Mouse (Mus musculus): ENCODE measurements around the gene Abca8a.
"Not testable (repeated sequence)": the region's sequence is repeated elsewhere in the genome, so short reads cannot be mapped to it uniquely, and the experiment has no call there.

Gene Abca8a

DNA sequence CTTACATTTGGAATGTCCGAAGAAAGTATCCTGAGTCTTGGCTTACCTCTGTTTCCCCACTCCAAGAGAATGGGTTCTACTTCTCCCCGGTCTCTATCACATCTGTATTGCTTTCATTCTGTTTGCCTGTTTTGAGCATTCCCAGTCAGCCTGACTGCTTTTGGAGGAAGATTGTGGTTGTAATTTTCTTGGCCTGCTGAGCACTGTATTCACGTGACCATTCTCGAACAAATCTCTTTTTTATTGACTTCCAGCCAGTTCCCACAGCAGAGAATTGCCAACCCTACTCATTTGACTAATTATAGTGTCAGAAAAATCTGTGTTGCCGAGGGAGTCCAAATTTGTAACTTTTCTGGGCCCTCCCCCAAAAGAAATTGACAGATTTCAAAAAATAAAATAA, at the start of gene Abca8a:
Abca8a (minus strand) TSS at position 121 of the 400 bp plus-strand sequence.
- DNase-seq: peak; percentile 28

DNA sequence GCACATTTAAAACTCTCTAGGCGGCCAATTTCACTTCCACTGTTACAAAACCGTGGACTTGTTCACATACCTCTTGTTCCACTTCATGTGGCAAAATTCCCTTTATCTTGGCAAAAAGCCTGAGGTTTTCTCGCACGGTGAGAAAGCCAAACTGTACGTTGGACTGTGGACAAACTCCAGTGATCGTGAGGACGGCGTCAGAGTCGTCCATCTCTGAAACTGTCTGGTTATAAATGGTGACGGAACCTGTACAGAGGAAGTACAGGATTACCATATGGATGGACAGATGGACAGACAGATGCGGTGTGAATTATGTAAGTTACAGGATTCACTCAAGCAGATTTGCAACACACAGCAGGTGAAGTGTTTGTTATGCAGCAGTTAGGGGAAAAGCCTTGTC, 49.6 kb upstream of the Abca8a start:
- DNase-seq: no peak

DNA sequence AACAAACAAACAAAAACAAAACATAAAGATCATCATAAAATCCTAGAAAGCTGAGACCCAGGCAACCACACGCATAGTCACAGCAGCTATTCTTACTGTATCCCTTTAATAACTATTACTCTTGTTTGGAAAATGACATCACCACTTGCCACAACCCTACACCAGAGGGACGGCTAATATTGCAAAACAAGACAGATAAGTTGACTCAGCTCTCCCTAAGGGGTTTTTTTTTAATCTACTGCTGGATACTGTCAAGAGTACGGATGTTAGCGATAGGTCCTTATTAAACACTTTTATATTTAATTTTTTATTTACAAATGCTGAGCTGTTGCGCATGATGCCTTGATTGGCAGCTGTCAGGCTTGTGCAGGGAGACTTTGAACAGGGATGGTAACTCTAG, 35.0 kb upstream of the Abca8a start:
- DNase-seq: no peak

DNA sequence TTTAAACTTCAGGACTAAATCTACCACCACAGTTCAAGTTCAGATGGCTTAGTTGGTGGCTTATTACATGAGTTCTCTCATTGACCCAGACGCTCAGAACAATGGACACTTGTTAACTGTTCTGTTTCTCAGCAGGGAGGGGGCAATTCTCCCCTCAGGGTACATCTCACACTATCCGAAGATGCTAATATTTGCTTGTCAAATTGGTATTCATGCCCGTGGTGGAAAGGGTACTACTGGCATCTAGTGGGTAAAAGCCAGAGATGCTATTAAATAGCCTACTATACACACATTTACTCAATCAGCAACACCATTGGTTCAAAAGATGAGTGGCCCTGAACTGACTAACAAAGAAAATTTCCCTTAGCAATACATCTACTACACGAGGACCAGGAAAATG, 15.4 kb upstream of the Abca8a start:
- DNase-seq: peak; percentile 6

DNA sequence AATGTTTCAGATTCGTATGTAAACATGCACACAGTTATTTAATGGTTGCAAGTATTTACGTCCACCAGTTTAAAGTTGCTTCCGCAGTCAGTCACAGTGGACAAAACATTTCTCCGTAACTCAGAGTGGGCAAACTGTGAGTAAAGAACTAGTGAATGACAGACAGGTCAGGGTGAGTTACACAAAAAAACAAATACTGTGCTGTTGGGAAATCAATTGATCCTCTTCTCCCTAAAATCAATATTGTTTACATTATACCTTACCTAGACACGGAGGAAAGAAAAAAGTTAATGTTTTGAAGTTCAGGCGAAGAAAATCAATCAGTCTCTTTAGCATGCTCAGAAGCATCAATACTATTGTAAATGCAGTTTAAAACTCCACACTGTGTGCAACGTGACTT, 5.7 kb upstream of the Abca8a start:
- no peak for DNase-seq

DNA sequence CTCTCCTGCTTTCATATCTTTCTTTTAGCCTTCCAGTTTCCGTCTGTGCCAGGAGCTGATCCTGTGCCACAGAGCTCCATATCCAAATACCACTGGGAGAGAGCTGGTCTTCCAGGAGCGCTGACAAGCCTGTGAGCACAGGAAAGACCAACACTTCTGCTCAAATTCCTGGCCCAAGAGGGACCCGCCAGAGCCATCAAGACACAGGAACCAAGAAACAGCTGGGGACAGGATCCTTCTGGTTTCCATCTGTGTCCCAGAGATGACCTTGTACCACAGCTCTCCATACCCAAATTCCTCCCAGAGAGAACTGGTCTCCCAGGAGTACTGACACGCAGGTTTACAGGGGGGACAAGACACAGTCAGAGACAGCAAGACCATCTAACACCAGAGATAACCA, 3.1 kb upstream of the Abca8a start:
- peak; percentile 15 for DNase-seq

DNA sequence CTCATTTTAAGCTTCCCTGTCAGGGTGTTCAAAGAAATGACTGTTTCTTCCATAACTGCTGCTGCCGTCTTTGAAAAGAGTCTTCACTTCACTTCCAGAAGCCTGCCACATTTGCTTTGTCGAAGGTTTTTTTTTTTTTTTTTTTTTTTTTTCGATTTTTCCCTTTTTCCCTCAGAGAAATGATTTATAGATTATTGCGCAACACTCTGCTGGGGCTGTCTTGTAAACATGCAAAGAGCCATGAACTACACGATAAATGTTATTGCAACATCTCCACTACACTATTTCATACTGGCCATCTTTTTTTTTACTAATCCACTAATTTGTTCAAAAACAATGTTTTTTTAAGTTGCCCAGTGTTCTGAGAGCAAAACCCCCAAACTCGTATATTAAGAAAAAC, 1.7 kb upstream of the Abca8a start:
- DNase-seq: no peak

DNA sequence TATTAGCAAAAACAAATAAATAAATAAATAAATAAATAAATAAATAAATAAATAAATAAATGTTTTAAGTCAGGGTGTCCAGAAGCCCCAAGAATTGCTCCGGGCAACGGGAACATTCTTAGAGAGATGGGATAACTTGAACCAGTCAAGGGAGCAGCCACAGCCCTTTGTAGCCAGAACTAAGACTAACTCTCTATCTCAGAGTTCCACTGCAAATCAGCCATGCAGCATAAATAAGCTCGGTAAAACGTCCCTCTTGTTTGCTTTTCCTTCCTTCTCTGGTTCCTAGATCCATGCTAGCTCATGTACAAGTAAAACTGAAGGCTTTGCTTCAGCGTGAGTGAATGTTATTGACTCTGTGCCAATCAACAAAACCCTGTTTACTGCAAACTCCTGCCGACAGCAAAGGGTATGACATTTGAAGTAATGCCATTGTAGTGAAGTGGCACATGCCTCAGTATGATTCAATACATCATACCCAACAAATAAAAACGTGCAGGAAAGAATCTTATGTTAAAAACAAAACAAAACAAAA, 865 bp downstream of the Abca8a start:
- DNase-seq: peak; percentile 9

DNA sequence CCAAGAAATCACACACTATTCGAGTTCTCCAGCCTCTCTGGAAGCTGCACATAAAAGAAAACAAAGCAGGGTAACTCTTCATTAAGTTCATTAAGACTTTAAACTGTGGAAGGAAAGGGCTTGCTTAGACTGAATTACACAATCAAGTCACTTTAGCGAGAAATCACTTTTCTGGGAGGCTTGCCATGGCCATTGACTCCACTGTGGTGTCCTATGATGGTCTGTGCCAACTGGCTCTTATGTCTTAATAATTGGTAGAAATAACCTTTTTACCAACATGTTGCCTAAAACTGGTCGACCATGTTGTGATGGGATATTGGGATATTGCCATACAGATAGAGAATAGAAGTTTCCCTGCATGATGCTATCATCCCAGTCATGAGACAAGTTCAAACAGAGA, 1.5 kb downstream of the Abca8a start:
- DNase-seq: peak; percentile 53

DNA sequence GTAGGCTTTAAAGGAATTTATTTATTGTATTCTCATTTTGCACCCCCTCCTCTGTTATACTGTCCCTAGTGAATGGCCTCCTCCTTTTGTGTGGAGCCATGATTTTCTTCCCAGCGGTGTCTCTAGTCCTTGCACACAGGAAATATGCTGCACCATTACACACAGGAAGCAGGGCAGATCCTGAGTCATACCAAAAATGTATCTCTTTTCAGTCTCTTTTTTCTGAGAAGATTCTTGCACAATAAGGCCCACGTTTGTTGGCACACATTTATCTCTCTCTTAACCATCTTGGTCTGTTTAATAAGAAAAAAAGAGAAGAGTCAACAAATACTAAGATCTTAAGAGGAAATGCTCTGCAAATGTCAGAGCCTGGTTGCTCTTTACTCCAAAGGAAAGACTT, 4.5 kb downstream of the Abca8a start:
- DNase-seq: no peak

DNA sequence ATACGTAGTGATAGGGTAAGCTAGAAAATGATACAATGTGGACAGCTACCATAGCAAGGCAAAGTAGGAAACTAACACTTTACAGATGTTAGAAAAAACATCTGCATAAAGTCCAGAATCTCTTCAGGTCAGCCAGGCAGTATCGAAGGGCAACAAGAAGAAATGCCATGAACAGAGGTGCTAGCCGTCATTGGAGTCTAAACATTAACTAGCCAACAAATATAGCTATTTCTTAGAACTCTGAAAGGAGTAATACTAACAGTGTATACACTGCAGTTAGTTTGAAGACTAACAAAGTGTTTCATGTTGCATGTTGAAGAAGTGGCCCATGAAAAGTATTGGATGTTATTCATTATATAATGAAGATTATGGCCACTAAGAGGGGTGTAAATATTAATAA, 23.6 kb downstream of the Abca8a start:
- DNase-seq: no peak

DNA sequence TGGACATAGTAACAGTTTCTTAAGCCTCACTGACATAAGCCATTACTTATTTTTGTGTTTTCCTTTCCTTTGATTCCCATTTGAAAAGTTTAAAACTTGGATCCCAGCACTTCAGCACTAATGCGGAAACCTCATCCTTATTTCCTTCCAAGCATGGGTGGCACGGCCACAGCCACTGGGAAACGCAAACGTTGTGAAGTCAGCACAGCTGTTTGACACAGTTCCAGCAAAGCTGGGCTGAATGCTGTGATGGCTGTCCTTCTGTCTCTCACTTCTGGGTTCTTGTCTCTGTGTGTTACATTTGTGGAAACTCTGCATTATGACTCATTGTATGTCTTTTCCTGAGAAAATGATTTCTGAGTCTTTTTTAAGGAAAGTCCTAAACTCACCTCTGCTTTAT, 34.7 kb downstream of the Abca8a start:
- no peak for DNase-seq

DNA sequence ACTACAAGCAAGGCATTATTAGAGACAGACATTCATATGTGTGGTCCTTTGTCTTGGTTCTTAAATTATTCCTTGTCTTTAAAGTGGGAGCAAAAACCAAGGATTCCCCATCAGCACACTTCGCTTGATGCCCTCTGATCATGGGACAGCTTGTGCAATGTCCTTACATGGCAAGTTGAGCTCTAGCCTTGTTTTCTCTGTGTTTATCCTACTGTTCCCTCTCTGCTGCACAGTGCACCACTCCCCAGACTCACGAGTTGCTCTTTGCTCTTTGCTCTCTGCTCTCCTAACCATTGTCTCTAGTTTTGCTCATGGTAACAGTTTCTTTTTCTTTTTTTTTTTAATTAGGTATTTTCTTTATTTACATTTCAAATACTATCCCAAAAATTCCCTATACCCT, 35.7 kb downstream of the Abca8a start:
- DNase-seq: no peak

DNA sequence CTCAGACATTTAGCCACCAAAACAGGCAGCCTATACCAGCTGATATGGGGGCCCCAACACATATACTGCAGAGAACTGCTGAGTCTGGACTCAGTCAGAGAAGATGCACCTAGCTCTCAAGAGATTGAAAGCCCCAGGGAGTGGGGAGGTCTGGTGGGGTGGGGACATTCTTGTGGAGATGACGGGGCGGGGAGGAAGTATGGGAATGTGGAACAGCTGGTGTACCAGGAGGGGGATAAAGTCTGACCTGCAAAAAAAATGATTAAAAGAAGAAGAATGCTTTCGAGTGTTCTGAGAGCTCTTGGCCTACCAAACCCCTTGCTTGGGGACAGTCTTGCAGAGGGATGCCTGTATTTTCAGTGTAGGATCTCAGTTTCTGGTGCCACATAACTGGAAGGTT, 42.1 kb downstream of the Abca8a start:
- no peak for DNase-seq

DNA sequence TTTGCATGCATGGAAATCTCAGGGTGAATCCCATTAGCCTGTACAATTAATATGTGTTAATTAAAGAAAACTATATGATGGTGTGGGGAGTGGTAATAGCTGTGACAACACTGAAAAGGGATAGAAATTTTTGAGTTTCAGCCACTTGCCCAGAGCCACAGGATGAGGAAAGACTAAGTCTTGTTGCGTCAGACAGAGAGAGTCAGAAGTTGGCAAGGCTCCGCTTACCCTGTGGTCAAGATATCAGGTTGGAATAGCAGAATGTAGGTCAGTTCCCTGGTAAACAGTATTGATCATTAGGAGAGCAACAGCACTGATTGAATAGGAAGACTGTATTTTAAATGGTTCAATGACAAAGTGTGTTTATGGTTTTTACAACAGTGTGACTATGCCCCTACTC, 58.0 kb downstream of the Abca8a start:
- DNase-seq: no peak

DNA sequence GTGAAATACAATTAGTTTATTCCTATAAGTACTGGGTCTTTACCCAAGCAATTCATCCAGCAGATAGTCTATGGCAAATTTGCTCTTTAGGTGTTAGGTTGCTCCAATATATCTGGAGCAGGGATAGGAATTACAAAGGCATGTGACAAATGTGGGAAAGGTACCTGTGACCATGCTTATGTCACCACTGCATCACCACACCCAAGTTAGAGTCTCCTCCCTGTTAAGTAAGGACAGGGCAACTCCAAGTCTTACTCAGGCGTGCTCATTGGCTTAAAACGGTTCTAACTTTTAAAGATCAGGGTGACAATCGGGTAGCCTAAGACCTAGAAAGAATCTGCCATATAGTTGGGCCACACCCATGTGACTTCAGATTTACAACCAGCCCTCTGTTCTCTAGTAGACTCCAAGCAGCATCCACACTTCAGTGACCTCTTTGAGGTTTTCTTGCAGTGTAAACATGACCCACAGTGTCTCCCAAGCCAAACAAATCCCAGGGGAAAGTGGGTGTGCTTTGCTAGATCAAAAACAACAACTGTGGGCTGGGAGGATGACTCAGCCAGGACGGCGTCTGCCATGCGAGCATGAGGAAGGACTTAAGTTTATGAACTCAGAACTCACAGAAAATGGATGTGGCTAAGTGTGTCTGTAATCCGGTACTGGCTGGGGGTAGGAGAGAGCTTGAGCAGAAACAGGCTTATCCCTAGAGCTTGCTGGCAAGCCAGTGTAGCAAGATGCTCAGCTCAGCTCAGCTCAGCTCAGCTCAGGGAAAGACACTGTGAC, 66.7 kb downstream of the Abca8a start:
- peak; percentile 43 for DNase-seq

DNA sequence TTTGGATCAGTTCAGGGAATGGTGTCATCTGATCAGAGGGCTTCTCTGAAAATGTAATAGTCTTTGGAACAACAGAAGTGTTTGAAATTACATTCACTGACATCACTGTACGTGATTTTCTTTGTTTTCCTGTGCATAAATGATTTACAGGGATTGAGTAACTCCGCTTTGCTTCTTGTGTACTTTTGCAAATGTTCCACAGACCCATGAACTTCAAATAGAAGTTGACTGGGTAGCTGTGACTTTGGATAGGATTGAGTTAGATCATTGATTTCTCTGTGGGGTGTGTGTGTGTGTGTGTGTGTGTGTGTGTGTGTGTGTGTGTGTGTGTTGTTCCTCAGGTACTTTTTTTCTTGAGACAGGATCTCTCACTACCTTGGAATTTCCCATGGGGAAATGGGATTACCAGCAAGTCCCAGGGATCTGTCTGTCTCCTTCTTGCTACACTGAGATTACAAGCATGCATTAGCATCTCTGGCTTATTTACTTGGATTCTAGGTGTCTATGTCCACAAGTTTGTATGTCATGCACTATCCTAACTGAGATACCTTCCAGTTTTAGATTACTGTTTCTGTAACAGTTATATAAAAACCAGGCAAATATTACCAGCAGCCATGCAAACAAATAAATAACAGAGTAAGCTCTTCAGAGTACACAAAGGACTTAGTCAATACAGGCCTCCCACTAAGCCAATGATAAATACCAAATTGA, 84.8 kb downstream of the Abca8a start:
- DNase-seq: no peak

DNA sequence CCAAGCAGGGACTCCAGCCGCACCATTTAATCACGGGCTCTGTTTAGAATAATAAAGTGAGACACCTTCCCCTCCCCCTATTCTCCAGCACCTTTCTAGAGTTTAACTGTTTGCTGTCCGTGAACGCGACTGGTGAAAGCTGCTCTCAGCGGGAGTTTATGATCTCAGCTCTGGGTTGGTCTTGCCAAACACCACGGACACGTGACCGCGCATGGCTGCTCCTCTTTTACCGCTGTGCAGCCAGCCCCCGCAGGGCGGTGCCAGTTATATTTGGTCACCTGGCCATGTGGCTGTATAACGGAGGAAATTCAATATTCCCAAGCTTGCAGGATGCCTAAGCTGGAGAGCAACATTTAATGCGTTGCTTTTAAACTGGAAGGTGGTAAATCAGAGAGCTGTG, 100.2 kb downstream of the Abca8a start, which contains the start of gene Abca8b:
Abca8b (minus strand) TSS at position 222 of the 400 bp plus-strand sequence.
- DNase-seq: peak; percentile 73

DNA sequence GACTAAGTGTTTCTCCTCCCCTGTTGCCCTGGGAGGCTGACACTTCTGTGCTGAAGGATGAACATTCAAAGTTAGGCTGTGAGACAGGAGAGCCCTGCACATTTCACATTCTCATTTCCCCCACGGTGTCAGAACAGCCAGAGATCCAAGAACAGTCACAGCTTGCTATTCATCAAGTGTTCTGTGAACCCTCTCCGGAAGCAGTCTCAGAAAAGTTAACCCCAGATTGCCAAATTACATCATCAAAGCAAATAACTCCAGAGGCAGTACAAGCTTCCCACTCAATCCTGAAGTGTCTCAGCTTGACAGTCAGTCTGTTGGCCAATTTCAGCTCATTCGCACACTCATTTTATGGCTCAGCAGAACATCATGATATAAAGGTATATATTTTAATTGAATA, 100.8 kb downstream of the Abca8a start:
- DNase-seq: peak; percentile 48

DNA sequence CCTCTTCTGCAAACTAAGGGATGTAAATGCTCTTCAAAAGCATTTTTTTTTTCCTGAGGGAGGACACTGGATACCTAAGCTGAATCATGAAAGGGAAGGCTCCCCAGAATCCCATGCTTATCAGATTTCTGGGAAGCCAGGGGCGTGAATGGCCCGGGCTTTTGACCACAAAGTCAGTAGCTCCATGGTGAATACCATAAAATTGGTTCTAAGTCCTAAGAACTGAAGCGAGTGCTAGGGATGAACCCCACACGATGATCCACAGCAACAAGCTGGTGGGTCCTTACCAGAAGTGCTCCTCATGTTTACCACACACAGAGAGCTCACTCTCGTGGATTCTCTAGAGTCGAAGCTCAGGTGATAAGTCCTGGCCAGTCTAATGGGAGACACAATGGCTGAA, 101.8 kb downstream of the Abca8a start:
- DNase-seq: no peak

DNA sequence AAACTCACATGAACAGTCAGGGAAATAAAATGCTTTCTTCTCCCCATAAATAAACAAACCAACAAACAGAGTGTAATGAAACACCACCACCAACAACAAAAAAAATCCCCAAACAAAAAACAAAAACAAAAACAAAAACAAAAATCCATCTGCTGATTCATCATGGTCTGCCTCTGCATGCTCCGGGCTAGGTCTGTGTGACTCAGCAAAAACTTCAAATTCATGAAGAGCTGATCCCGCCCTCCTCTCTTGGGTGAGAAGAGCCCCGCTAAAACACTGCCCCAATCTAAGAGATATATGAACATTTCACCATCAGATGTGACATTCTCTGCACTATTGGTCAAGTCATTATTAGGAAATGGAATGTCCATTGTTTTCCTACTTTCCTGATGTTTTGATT, 104.5 kb downstream of the Abca8a start:
- no peak for DNase-seq

DNA sequence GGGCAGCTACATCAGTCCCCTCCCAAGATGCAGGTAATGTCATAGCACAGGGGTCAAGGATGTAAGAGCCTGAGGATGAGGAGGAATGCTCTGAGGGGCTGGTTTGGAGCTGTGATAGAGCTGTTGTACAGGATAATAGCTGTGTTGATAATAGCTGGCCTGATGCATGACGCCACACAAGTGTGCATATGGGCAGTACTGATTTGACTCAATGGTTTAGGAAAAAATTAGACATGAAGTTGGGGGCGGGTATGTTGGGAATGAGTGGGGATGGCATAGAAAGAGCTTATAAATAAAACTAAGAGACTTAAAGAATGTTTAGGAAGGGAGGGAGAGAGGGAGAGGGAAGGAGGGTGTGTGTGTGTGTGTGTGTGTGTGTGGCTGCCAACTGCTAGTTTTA, 105.5 kb downstream of the Abca8a start:
- no peak for DNase-seq

DNA sequence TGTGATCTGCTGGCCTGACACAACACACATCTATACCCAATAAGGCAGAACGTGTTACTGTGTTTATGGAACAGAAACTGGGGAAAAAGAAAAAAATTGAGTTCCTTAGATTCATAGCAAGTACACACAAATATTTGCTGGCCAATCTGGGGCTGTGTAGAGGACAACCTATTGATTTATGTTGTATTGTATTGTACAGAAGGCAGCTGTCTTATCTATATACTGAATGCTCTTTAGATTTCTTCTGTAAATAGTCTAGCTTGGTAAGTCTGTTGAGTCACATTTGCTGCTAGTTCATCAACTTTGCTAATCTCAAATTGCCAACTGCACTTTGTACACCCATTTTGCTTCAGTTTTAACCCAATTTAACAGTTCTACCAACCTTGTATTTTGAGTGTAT, 107.6 kb downstream of the Abca8a start:
- DNase-seq: no peak

DNA sequence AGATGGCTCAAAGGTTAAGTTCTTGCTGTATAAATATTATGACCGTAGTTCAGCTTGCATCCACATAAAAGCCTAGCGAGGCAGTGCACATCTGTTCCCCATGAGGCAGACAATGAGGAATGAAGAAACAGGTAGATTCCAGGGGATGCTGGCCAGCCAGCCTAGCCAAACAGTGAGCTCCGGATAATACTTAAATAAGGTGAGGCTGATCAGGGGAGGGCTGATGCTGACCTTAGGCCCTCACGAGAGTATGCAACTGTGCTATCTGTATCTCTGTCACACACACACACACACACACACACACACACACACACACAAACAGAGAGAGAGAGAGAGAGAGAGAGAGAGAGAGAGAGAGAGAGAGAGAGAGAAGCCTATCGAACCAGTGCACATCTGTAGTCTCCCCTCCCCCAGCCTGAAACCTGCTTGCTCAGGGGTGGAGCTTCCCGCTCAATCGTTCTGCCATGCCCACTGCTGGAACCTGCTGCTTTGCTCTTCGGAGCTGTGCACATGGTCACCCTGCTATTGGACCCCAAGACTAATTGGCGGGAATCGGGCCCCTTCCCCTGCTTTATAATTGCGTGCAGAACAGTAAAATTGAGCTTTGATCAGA, 108.2 kb downstream of the Abca8a start:
- DNase-seq: not testable (repeated sequence)

Measured in lung, postnatal 10 days (tissue).